Mouse (Mus musculus) urinary bladder, adult 2 months (tissue): ENCODE data around the gene Vmn1r79. TPM values are rescaled to one million over a fixed set of nuclear protein-coding genes. Genes with fewer than 3 reads are reported as not detected.
"Not testable (repeated sequence)": the region's sequence is repeated elsewhere in the genome, so short reads cannot be mapped to it uniquely, and the experiment has no call there.

Experiments used
- DNase-seq: peaks from one replicate; pipeline ENCODE4 v3.0.0; 2022; ENCODE audit warnings: low spot score
- polyA plus RNA-seq: library from polyadenylated mRNA; depleted of rRNA; stranded (reverse); fragments of >200 nt; gene quantifications from 2 replicates; pipeline ENCODE4 v1.2.3, GENCODE M21; 2012; rRNA removed

The Vmn1r79 gene
- not detected in 2 replicates for polyA plus RNA-seq

DNA sequence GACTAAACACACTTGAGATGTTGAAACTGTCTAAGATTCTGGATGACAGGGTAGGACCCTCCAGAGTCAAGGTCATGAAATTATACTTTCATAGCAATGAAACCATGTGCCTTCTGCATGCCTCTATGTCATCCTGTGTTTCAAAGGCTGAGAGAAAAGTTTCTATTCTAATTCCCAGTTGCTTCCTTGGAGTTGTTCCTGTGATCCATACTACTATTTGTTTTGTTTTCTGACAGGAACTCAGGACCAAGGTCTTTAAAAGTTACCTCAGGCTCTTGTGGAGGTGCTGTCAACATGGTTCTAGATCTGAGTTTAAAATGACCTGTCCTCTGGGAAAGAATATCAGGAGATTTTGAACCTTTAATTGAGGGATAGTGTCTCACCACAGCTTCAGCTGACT is at the start of gene Vmn1r79:
Gene Vmn1r79 (plus strand): TSS at position 301 of the 400 bp plus-strand sequence.
- not testable (repeated sequence) for DNase-seq

- DNase-seq: no peak
Measured at GRCm38 (mm10) chr7:12149957-12150356, 21.1 kb upstream of the Vmn1r79 start, which contains the start of gene Vmn1r78. Vmn1r78 (plus strand) TSS chr7:12150257.

GRCm38 (mm10) chr7:12156463-12156862 is 14.6 kb upstream of the Vmn1r79 start:
- DNase-seq: not testable (repeated sequence)

- not testable (repeated sequence) for DNase-seq
Measured at GRCm38 (mm10) chr7:12172926-12173325, 1.8 kb downstream of the Vmn1r79 start.

DNA sequence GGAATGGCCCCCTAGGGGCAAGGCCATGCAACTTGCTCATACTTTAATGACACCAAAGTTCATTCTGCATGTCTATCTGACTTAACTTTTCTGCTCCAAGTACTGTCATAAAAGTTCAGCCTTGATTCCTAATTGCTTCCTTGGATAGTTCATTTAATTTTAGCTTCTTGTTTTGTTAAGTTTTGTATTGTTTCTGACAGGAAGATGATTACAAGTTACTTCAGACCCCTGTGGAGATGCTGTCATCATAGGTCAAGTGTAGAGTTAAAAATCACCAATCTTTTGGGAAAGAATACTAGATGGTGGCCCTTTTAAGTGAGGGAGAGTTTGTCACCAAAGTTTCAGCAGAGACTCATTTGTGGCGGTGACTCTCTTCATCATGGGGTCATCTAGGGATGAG is 17.9 kb downstream of the Vmn1r79 start, which contains the start of gene Vmn1r80:
Gene Vmn1r80 (plus strand): TSS at position 301 of the 400 bp plus-strand sequence.
- no peak for DNase-seq

DNA sequence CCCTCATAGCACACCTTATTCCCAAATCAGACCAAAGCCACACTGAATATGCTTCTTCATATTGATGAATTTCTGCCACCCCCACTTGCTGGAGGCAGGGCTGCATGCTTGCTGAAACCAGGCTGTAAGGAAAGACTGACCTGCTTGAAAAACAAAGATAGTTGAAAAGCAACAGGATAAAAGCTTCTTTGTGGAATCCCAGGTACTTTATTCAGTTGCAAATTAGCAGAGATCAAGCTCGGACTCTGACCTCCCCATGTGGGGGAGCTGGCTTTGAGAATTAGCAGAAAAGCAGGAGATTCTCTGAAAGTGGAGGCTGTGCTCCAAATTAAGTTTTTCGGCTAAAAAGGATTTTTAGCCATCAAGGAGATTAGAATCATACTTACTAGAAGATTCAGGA is 33.1 kb downstream of the Vmn1r79 start:
- no peak for DNase-seq

Other genes with a start within 250 kb of the Vmn1r79 start
- gene Vmn1r76, start 233.1 kb upstream of the Vmn1r79 start, polyA plus RNA-seq: not detected in 2 replicates
- gene Vmn1r77, start 134.5 kb upstream of the Vmn1r79 start, polyA plus RNA-seq: not detected in 2 replicates
- not detected in 2 replicates for gene Vmn1r78, start 21.0 kb upstream of the Vmn1r79 start, polyA plus RNA-seq
- gene Vmn1r80, start 18.0 kb downstream of the Vmn1r79 start, polyA plus RNA-seq: not detected in 2 replicates
- not detected in 2 replicates for gene Vmn1r81, start 97.0 kb downstream of the Vmn1r79 start, polyA plus RNA-seq
- gene Vmn1r82, start 129.2 kb downstream of the Vmn1r79 start, polyA plus RNA-seq: not detected in 2 replicates
- not detected in 2 replicates for gene Vmn1r83, start 158.2 kb downstream of the Vmn1r79 start, polyA plus RNA-seq
- gene Vmn1r84, start 198.0 kb downstream of the Vmn1r79 start, polyA plus RNA-seq: not detected in 2 replicates